Mouse (Mus musculus) heart, adult 8-10 months (tissue): ENCODE measurements around the gene Samd4b. TPM values are rescaled to one million over a fixed set of nuclear protein-coding genes. Genes with fewer than 3 reads are reported as not detected.

Source experiments
- DNase-seq: peaks from one replicate; pipeline ENCODE4 v3.0.0; 2022; ENCODE audit warnings: low spot score
- total RNA-seq, 4 experiments: library from RNA; stranded (reverse); gene quantifications; 2 replicates each; pipeline ENCODE4 v1.2.4; 2022

Samd4b gene
- total RNA-seq, 4 experiments from 2014 or later: 19.4 to 23.4 (median 21.5) TPM

GRCm38 (mm10) chr7:28587644-28588043 is 10.3 kb downstream of the Samd4b start:
- DNase-seq: no peak

- DNase-seq: no peak
Measured at GRCm38 (mm10) chr7:28586663-28587411, 11.1 kb downstream of the Samd4b start.

GRCm38 (mm10) chr7:28585001-28585400 is 12.9 kb downstream of the Samd4b start:
- DNase-seq: no peak

GRCm38 (mm10) chr7:28584468-28584867 is 13.5 kb downstream of the Samd4b start:
- DNase-seq: no peak

- DNase-seq: no peak
Measured at GRCm38 (mm10) chr7:28583570-28584344, 14.2 kb downstream of the Samd4b start.

- no peak for DNase-seq
Measured at GRCm38 (mm10) chr7:28582841-28583240, 15.1 kb downstream of the Samd4b start.

- DNase-seq: no peak
Measured at GRCm38 (mm10) chr7:28581721-28582120, 16.2 kb downstream of the Samd4b start.

- no peak for DNase-seq
Measured at GRCm38 (mm10) chr7:28579826-28580225, 18.1 kb downstream of the Samd4b start.

GRCm38 (mm10) chr7:28578543-28579053 is 19.3 kb downstream of the Samd4b start:
- DNase-seq: no peak

- DNase-seq: no peak
Measured at GRCm38 (mm10) chr7:28577826-28578542, 20.0 kb downstream of the Samd4b start.

- no peak for DNase-seq
Measured at GRCm38 (mm10) chr7:28576271-28576914, 21.6 kb downstream of the Samd4b start.

GRCm38 (mm10) chr7:28575597-28575996 is 22.3 kb downstream of the Samd4b start:
- DNase-seq: no peak

GRCm38 (mm10) chr7:28573236-28573635 is 24.7 kb downstream of the Samd4b start:
- no peak for DNase-seq

GRCm38 (mm10) chr7:28572689-28573088 is 25.3 kb downstream of the Samd4b start:
- no peak for DNase-seq

GRCm38 (mm10) chr7:28570982-28571682 is 26.8 kb downstream of the Samd4b start:
- no peak for DNase-seq

GRCm38 (mm10) chr7:28570291-28570981 is 27.5 kb downstream of the Samd4b start:
- DNase-seq: no peak

- peak; percentile 68 for DNase-seq
Measured at GRCm38 (mm10) chr7:28568253-28568652, 29.7 kb downstream of the Samd4b start.

- DNase-seq: no peak
Measured at GRCm38 (mm10) chr7:28567539-28567938, 30.4 kb downstream of the Samd4b start.

- no peak for DNase-seq
Measured at GRCm38 (mm10) chr7:28565407-28565806, 32.5 kb downstream of the Samd4b start.

GRCm38 (mm10) chr7:28562951-28563350 is 35.0 kb downstream of the Samd4b start:
- no peak for DNase-seq
